Mouse (Mus musculus) megakaryocyte, embryonic 14.5 days (primary cell): ENCODE results near the gene Fbxl20.

Experiments
- FLI1 ChIP-seq: IDR thresholded peaks from 2 replicates; pipeline ENCODE4 v1.6.1; 2012; ENCODE audit warnings: low read length, inconsistent platforms, mixed read lengths
- GATA1 ChIP-seq: IDR thresholded peaks from 3 replicates; pipeline ENCODE4 v1.6.1; 2012; ENCODE audit warnings: mixed read lengths, low read length, inconsistent platforms, borderline replicate concordance

DNA sequence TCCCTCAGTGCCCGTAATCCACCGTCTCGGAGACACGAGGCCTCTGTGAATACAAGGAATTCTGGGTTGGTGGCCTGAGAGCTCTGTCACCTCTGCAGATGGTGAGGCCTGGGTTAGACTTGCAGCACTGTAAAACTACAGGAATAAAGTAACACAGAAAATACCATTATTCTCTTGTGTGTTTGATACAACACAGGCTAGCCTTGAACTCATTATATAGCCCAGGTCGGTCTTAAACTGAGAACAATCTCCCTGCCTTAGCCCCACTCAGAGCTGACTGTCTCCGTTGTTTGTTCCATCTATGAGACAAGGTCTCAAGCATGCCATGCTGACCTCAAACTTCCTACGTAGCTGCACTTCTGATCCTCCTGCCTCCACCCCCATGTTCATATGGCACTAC is 11.3 kb downstream of the Fbxl20 start:
- no peak for TF ChIP-seq GATA1
- TF ChIP-seq FLI1 = no peak
